Mouse (Mus musculus): ENCODE results near the gene Rsph14. TPM values are rescaled to one million over a fixed set of nuclear protein-coding genes. Genes with fewer than 3 reads are reported as not detected.

Gene Rsph14
- polyA plus RNA-seq, 1 experiment = not detected

DNA sequence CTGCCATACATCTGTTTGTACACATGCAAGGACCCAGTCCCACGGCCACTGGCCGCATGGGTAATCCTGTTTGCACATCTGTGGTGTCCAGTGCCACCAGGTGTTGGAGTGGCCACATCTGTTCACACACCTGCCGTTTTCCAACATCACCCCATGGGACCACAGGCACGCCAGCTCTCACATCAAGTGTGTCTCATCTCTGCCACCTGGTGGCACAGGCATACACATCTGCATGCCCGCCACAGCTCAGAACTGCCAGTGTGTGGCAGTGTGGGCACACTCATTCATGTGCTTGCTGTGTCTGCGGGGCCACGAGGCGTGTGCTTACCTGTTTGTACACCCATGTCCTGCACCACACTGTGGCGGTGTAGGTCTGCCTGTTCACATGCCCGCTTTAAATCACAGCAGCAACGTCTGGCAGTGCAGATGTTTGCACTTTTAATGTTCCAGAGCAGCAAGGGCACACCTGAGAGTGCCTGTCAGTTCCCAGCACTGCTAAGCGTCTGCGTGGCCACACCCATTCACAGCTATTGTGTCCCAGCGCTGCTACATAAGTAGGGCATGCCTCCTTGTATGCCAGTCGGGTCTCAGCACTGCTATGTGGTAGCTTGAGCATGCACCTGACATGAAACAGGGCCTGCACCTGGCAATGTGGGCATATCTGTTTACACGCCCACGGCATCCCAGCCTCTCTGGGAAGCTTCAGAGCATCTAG lies 111.4 kb downstream of the Rsph14 start:
- Histone ChIP-seq H3K4me3 (ENCODE audit: insufficient read depth, low read depth, low read length) (no peak overlapping the region), H3K27ac (replicated peaks; ENCODE audit: low read depth, low read length) (no peak overlapping the region), H3K4me1 (ENCODE audit: control insufficient read depth, insufficient read depth, insufficient read length, low read length) (no peaks in the 10 kb centered on the region)

DNA sequence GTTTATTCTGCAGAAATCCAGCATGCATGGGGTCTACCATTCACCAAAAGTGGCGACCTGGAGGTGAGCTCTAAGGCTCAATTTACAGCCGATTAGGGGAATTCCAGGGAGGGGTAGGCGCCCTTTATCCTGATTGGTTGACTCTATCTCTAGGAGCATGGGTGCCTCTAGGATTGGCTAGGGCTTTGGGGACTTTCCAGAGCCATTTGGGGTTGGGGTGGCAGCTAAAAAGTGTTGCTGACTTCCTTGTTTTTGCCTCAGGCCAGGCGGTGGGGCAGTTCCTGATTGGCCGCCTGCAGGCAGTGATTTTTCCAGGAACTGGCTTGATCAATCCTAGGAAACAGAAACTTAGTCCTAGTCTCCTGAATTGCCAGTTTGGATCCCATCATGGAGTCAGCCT lies 113.1 kb downstream of the Rsph14 start:
- H3K4me1 ChIP-seq (ENCODE audit: control insufficient read depth, insufficient read depth, insufficient read length, low read length) = no peaks in the 10 kb centered on the region
- no peak overlapping the region for H3K27ac ChIP-seq (replicated peaks; ENCODE audit: low read depth, low read length)
- H3K4me3 ChIP-seq (ENCODE audit: insufficient read depth, low read depth, low read length) = no peak overlapping the region

DNA sequence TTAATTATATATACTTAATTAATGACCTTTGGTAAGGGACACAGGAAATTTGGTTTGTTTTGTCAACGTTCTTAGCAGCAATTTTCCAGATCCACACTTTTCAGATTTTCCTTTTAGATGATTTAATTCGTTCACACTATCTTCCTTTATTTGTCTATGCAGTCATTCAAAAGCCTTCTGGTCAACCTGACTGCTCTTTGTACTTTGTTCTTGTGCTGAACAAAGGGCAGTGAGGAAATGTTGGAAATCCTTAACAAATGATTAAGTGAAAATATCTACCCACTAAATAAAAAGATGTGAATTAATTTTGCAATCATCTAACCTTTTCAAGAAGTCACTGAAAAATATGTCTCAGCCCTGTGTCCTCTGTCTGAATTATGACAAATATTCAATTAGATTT lies 124.0 kb downstream of the Rsph14 start:
- Histone ChIP-seq H3K27ac (replicated peaks; ENCODE audit: low read depth, low read length) (no peak overlapping the region), H3K4me1 (ENCODE audit: control insufficient read depth, insufficient read depth, insufficient read length, low read length) (no peaks in the 10 kb centered on the region), H3K4me3 (ENCODE audit: insufficient read depth, low read depth, low read length) (no peak overlapping the region)

Other genes with a start within 250 kb of the Rsph14 start
- not detected in 2 replicates for gene Gnaz, start 65.4 kb downstream of the Rsph14 start, polyA plus RNA-seq (2012; ENCODE audit: insufficient read depth, insufficient read length, missing spikeins)
- gene Rab36, start 4.5 kb upstream of the Rsph14 start, polyA plus RNA-seq (2012; ENCODE audit: insufficient read depth, insufficient read length, missing spikeins) = not detected in 2 replicates
- 9.1 and 9.5 TPM in 2 replicates for gene Bcr, start 28.0 kb upstream of the Rsph14 start, polyA plus RNA-seq (2012; ENCODE audit: insufficient read depth, insufficient read length, missing spikeins)
- gene Specc1l, start 179.5 kb upstream of the Rsph14 start, polyA plus RNA-seq (2012; ENCODE audit: insufficient read depth, insufficient read length, missing spikeins) = 12.3 and 15.1 TPM in 2 replicates